Mouse (Mus musculus): ENCODE data around the gene Ptprs. TPM values are rescaled to one million over a fixed set of nuclear protein-coding genes. Genes with fewer than 3 reads are reported as not detected.

Gene Ptprs
- polyA plus RNA-seq, 1 experiment, result 57.5 TPM

- no peak for DNase-seq (ENCODE audit: low read depth in 1 of 2, low spot score in 2 of 2)
- no peak overlapping the region for H3K27ac ChIP-seq (ENCODE audit: insufficient read depth, low read length)
- 96% methylated on average over 10 of the region's 10 CpGs for WGBS
- H3K36me3 ChIP-seq (ENCODE audit: control insufficient read depth, insufficient read depth, low read length), result peaks cover 30% of the 10 kb centered on the region
- TF ChIP-seq POLR2A (IDR thresholded peaks at IDR 0.05; ENCODE audit: low read depth, low read length) (no peak), CTCF (IDR thresholded peaks at IDR 0.05; ENCODE audit: extremely low read depth, insufficient read depth, insufficient read length, insufficient replicate concordance) (no peak)
- no peaks in the 10 kb centered on the region for H3K27me3 ChIP-seq (ENCODE audit: control insufficient read depth, insufficient read depth, low read length)
- H3K4me3 ChIP-seq (ENCODE audit: extremely low read depth, insufficient read depth, insufficient read length), result no peak overlapping the region
- no peaks in the 10 kb centered on the region for H3K4me1 ChIP-seq (ENCODE audit: control insufficient read depth, insufficient read depth, insufficient read length)
These were observed 82.4 kb downstream of the Ptprs start for GRCm38 (mm10) chr17:56393889-56394288.

- no peak for DNase-seq (ENCODE audit: low read depth in 1 of 2, low spot score in 2 of 2)
- no peaks in the 10 kb centered on the region for H3K27me3 ChIP-seq (ENCODE audit: control insufficient read depth, insufficient read depth, low read length)
- H3K4me3 ChIP-seq (ENCODE audit: extremely low read depth, insufficient read depth, insufficient read length), result no peak overlapping the region
- peaks cover 30% of the 10 kb centered on the region for H3K36me3 ChIP-seq (ENCODE audit: control insufficient read depth, insufficient read depth, low read length)
- no peak overlapping the region for H3K27ac ChIP-seq (ENCODE audit: insufficient read depth, low read length)
- no peaks in the 10 kb centered on the region for H3K4me1 ChIP-seq (ENCODE audit: control insufficient read depth, insufficient read depth, insufficient read length)
- TF ChIP-seq CTCF (IDR thresholded peaks at IDR 0.05; ENCODE audit: extremely low read depth, insufficient read depth, insufficient read length, insufficient replicate concordance) (no peak), POLR2A (IDR thresholded peaks at IDR 0.05; ENCODE audit: low read depth, low read length) (no peak)
- WGBS, result 97% methylated on average over 6 of the region's 6 CpGs
These were observed 83.0 kb downstream of the Ptprs start for GRCm38 (mm10) chr17:56393238-56393637.

- TF ChIP-seq POLR2A (IDR thresholded peaks at IDR 0.05; ENCODE audit: low read depth, low read length) (no peak), CTCF (IDR thresholded peaks at IDR 0.05; ENCODE audit: extremely low read depth, insufficient read depth, insufficient read length, insufficient replicate concordance) (no peak)
- Histone ChIP-seq H3K4me1 (ENCODE audit: control insufficient read depth, insufficient read depth, insufficient read length) (no peaks in the 10 kb centered on the region), H3K36me3 (ENCODE audit: control insufficient read depth, insufficient read depth, low read length) (peaks cover 27% of the 10 kb centered on the region), H3K4me3 (ENCODE audit: extremely low read depth, insufficient read depth, insufficient read length) (no peak overlapping the region), H3K27ac (ENCODE audit: insufficient read depth, low read length) (no peak overlapping the region), H3K27me3 (ENCODE audit: control insufficient read depth, insufficient read depth, low read length) (no peaks in the 10 kb centered on the region)
- no peak for DNase-seq (ENCODE audit: low read depth in 1 of 2, low spot score in 2 of 2)
- WGBS, result 84% methylated on average over 6 of the region's 6 CpGs
These were observed 88.7 kb downstream of the Ptprs start for GRCm38 (mm10) chr17:56387612-56388011.

- 93% methylated on average over 6 of the region's 6 CpGs for WGBS
These were observed 91.4 kb downstream of the Ptprs start for GRCm38 (mm10) chr17:56384903-56385302.

GRCm38 (mm10) chr17:56382997-56383396, 93.3 kb downstream of the Ptprs start:
- Histone ChIP-seq H3K27ac (ENCODE audit: insufficient read depth, low read length) (no peak overlapping the region), H3K36me3 (ENCODE audit: control insufficient read depth, insufficient read depth, low read length) (peaks cover 22% of the 10 kb centered on the region), H3K4me3 (ENCODE audit: extremely low read depth, insufficient read depth, insufficient read length) (no peak overlapping the region), H3K4me1 (ENCODE audit: control insufficient read depth, insufficient read depth, insufficient read length) (no peaks in the 10 kb centered on the region), H3K27me3 (ENCODE audit: control insufficient read depth, insufficient read depth, low read length) (no peaks in the 10 kb centered on the region)
- WGBS, result 97% methylated on average over 8 of the region's 8 CpGs
- no peak for TF ChIP-seq POLR2A (IDR thresholded peaks at IDR 0.05; ENCODE audit: low read depth, low read length)
- no peak for TF ChIP-seq CTCF (IDR thresholded peaks at IDR 0.05; ENCODE audit: extremely low read depth, insufficient read depth, insufficient read length, insufficient replicate concordance)
- no peak for DNase-seq (ENCODE audit: low read depth in 1 of 2, low spot score in 2 of 2)

More at GRCm38 (mm10) chr17:56384903-56385302, 91.4 kb downstream of the Ptprs start:
- Histone ChIP-seq H3K27me3 (ENCODE audit: control insufficient read depth, insufficient read depth, low read length) (no peaks in the 10 kb centered on the region), H3K36me3 (ENCODE audit: control insufficient read depth, insufficient read depth, low read length) (peaks cover 22% of the 10 kb centered on the region), H3K4me3 (ENCODE audit: extremely low read depth, insufficient read depth, insufficient read length) (no peak overlapping the region), H3K4me1 (ENCODE audit: control insufficient read depth, insufficient read depth, insufficient read length) (no peaks in the 10 kb centered on the region), H3K27ac (ENCODE audit: insufficient read depth, low read length) (no peak overlapping the region)
- TF ChIP-seq CTCF (IDR thresholded peaks at IDR 0.05; ENCODE audit: extremely low read depth, insufficient read depth, insufficient read length, insufficient replicate concordance), result no peak
- TF ChIP-seq POLR2A (IDR thresholded peaks at IDR 0.05; ENCODE audit: low read depth, low read length), result no peak
- no peak for DNase-seq (ENCODE audit: low read depth in 1 of 2, low spot score in 2 of 2)

- DNase-seq (ENCODE audit: low read depth in 1 of 2, low spot score in 2 of 2), result no peak
- Histone ChIP-seq H3K4me3 (ENCODE audit: extremely low read depth, insufficient read depth, insufficient read length) (no peak overlapping the region), H3K27ac (ENCODE audit: insufficient read depth, low read length) (no peak overlapping the region), H3K4me1 (ENCODE audit: control insufficient read depth, insufficient read depth, insufficient read length) (no peaks in the 10 kb centered on the region), H3K36me3 (ENCODE audit: control insufficient read depth, insufficient read depth, low read length) (peaks cover 17% of the 10 kb centered on the region), H3K27me3 (ENCODE audit: control insufficient read depth, insufficient read depth, low read length) (no peaks in the 10 kb centered on the region)
- 62% methylated on average over 5 of the region's 5 CpGs for WGBS
- TF ChIP-seq CTCF (IDR thresholded peaks at IDR 0.05; ENCODE audit: extremely low read depth, insufficient read depth, insufficient read length, insufficient replicate concordance) (no peak), POLR2A (IDR thresholded peaks at IDR 0.05; ENCODE audit: low read depth, low read length) (no peak)
These were observed 95.1 kb downstream of the Ptprs start for GRCm38 (mm10) chr17:56381183-56381582.

- 89% methylated on average over 6 of the region's 6 CpGs for WGBS
- no peak for DNase-seq (ENCODE audit: low read depth in 1 of 2, low spot score in 2 of 2)
- TF ChIP-seq POLR2A (IDR thresholded peaks at IDR 0.05; ENCODE audit: low read depth, low read length), result no peak
- no peak for TF ChIP-seq CTCF (IDR thresholded peaks at IDR 0.05; ENCODE audit: extremely low read depth, insufficient read depth, insufficient read length, insufficient replicate concordance)
- Histone ChIP-seq H3K27me3 (ENCODE audit: control insufficient read depth, insufficient read depth, low read length) (no peaks in the 10 kb centered on the region), H3K27ac (ENCODE audit: insufficient read depth, low read length) (no peak overlapping the region), H3K4me1 (ENCODE audit: control insufficient read depth, insufficient read depth, insufficient read length) (no peaks in the 10 kb centered on the region), H3K4me3 (ENCODE audit: extremely low read depth, insufficient read depth, insufficient read length) (no peak overlapping the region), H3K36me3 (ENCODE audit: control insufficient read depth, insufficient read depth, low read length) (peaks cover 16% of the 10 kb centered on the region)
These were observed 96.0 kb downstream of the Ptprs start for GRCm38 (mm10) chr17:56380286-56380685.

All from spleen, adult 2 months (tissue).